Mouse (Mus musculus) erythroid progenitor cell, adult 5-6 weeks (primary cell): Measurements from ENCODE around the gene Colec11. TPM values are rescaled to one million over a fixed set of nuclear protein-coding genes. Genes with fewer than 3 reads are reported as not detected.

Experiments used
- total RNA-seq, 2 experiments: library from RNA; stranded (forward) in 1 of 2; stranded (reverse) in 1 of 2; fragments of 150-400 nt in 1 of 2; fragments of 186-747, 209-891 nt in 1 of 2; gene quantifications; 2 replicates each; pipeline versions ENCODE4 v1.2.3 to v1.2.4; 2015 to 2017; ENCODE audit warnings: low replicate concordance in 2 of 2

Gene Colec11
- total RNA-seq, 2 experiments from 2014 or later, result not detected

Other genes with a start within 250 kb of the Colec11 start
- not detected in 2 replicates for gene Dcdc2c, start 71.0 kb downstream of the Colec11 start, total RNA-seq (2015; ENCODE audit: low replicate concordance)
- gene Dcdc2c, start 71.0 kb downstream of the Colec11 start, total RNA-seq (2017; ENCODE audit: low replicate concordance), result not detected in 2 replicates
- gene Allc, start 40.9 kb downstream of the Colec11 start, total RNA-seq (2015; ENCODE audit: low replicate concordance), result not detected in 2 replicates
- not detected in 2 replicates for gene Allc, start 40.9 kb downstream of the Colec11 start, total RNA-seq (2017; ENCODE audit: low replicate concordance)
- gene Rps7, start 12.6 kb upstream of the Colec11 start, total RNA-seq (2015; ENCODE audit: low replicate concordance), result 586 and 840 TPM in 2 replicates
- gene Rps7, start 12.6 kb upstream of the Colec11 start, total RNA-seq (2017; ENCODE audit: low replicate concordance), result 645 and 703 TPM in 2 replicates
- gene Rnaseh1, start 26.2 kb upstream of the Colec11 start, total RNA-seq (2015; ENCODE audit: low replicate concordance), result 8.8 and 11.9 TPM in 2 replicates
- gene Rnaseh1, start 26.2 kb upstream of the Colec11 start, total RNA-seq (2017; ENCODE audit: low replicate concordance), result 3.6 and 10.4 TPM in 2 replicates
- gene Adi1, start 51.9 kb upstream of the Colec11 start, total RNA-seq (2015; ENCODE audit: low replicate concordance), result 11.5 and 14.7 TPM in 2 replicates
- gene Adi1, start 51.9 kb upstream of the Colec11 start, total RNA-seq (2017; ENCODE audit: low replicate concordance), result 3.1 and 7.7 TPM in 2 replicates
- gene Trappc12, start 127.1 kb upstream of the Colec11 start, total RNA-seq (2015; ENCODE audit: low replicate concordance), result 22.3 and 29.8 TPM in 2 replicates
- gene Trappc12, start 127.1 kb upstream of the Colec11 start, total RNA-seq (2017; ENCODE audit: low replicate concordance), result 17.1 and 25.2 TPM in 2 replicates
- 14.1 and 19.7 TPM in 2 replicates for gene Eipr1, start 128.4 kb upstream of the Colec11 start, total RNA-seq (2015; ENCODE audit: low replicate concordance)
- gene Eipr1, start 128.4 kb upstream of the Colec11 start, total RNA-seq (2017; ENCODE audit: low replicate concordance), result 13.5 and 20.5 TPM in 2 replicates